Mouse (Mus musculus): ENCODE data around the gene Copg1. TPM values are rescaled to one million over a fixed set of nuclear protein-coding genes. Genes with fewer than 3 reads are reported as not detected.
A peak's percentile ranks its signal among the peaks of the same experiment; 100 is the strongest.

Copg1 gene
- polyA plus RNA-seq, 1 experiment: 73.3 TPM

GRCm38 (mm10) chr6:87876068-87876643, 11.5 kb upstream of the Copg1 start:
- H3K27ac ChIP-seq (ENCODE audit: insufficient read depth, low read length): peak overlapping the region; percentile 31; the same call in 1 of the 2 replicates
- no peaks in the 10 kb centered on the region for H3K27me3 ChIP-seq (ENCODE audit: control insufficient read depth, insufficient read depth, low read length, poor library complexity, severe bottlenecking)
- peak overlapping the region; percentile 52 for H3K4me3 ChIP-seq (ENCODE audit: low read depth, low read length)
- TF ChIP-seq EP300 (IDR thresholded peaks at IDR 0.05; ENCODE audit: insufficient read depth, low read depth, low read length) (peak; percentile 48; the same call in 1 of the 2 replicates), CTCF (IDR thresholded peaks at IDR 0.05; ENCODE audit: low read depth, low read length) (no peak)
- H3K36me3 ChIP-seq (ENCODE audit: control insufficient read depth, insufficient read depth, low read length, poor library complexity, severe bottlenecking): no peaks in the 10 kb centered on the region
- no peak overlapping the region for H3K9ac ChIP-seq (ENCODE audit: low read depth, poor library complexity, severe bottlenecking)
- H3K9me3 ChIP-seq (replicated peaks; ENCODE audit: control insufficient read depth, insufficient read depth, low read length, poor library complexity, severe bottlenecking): no peaks in the 10 kb centered on the region
- H3K4me1 ChIP-seq (ENCODE audit: control insufficient read depth, insufficient read depth, low read length): no peaks in the 10 kb centered on the region

GRCm38 (mm10) chr6:87879010-87879409, 8.6 kb upstream of the Copg1 start:
- Histone ChIP-seq H3K27ac (ENCODE audit: insufficient read depth, low read length) (no peak overlapping the region), H3K27me3 (ENCODE audit: control insufficient read depth, insufficient read depth, low read length, poor library complexity, severe bottlenecking) (no peaks in the 10 kb centered on the region), H3K9me3 (replicated peaks; ENCODE audit: control insufficient read depth, insufficient read depth, low read length, poor library complexity, severe bottlenecking) (no peaks in the 10 kb centered on the region), H3K9ac (ENCODE audit: low read depth, poor library complexity, severe bottlenecking) (no peak overlapping the region), H3K36me3 (ENCODE audit: control insufficient read depth, insufficient read depth, low read length, poor library complexity, severe bottlenecking) (no peaks in the 10 kb centered on the region), H3K4me1 (ENCODE audit: control insufficient read depth, insufficient read depth, low read length) (no peaks in the 10 kb centered on the region), H3K4me3 (ENCODE audit: low read depth, low read length) (no peak overlapping the region)
- TF ChIP-seq EP300 (IDR thresholded peaks at IDR 0.05; ENCODE audit: insufficient read depth, low read depth, low read length) (no peak), CTCF (IDR thresholded peaks at IDR 0.05; ENCODE audit: low read depth, low read length) (no peak), POLR2A (IDR thresholded peaks at IDR 0.05; ENCODE audit: insufficient read depth, low read length) (no peak)

GRCm38 (mm10) chr6:87879628-87880027, 8.0 kb upstream of the Copg1 start:
- H3K27ac ChIP-seq (ENCODE audit: insufficient read depth, low read length): no peak overlapping the region
- TF ChIP-seq POLR2A (IDR thresholded peaks at IDR 0.05; ENCODE audit: insufficient read depth, low read length) (no peak), CTCF (IDR thresholded peaks at IDR 0.05; ENCODE audit: low read depth, low read length) (no peak), EP300 (IDR thresholded peaks at IDR 0.05; ENCODE audit: insufficient read depth, low read depth, low read length) (no peak)

GRCm38 (mm10) chr6:87882221-87882620, 5.4 kb upstream of the Copg1 start:
- Histone ChIP-seq H3K4me1 (ENCODE audit: control insufficient read depth, insufficient read depth, low read length) (no peaks in the 10 kb centered on the region), H3K9me3 (replicated peaks; ENCODE audit: control insufficient read depth, insufficient read depth, low read length, poor library complexity, severe bottlenecking) (no peaks in the 10 kb centered on the region), H3K27me3 (ENCODE audit: control insufficient read depth, insufficient read depth, low read length, poor library complexity, severe bottlenecking) (no peaks in the 10 kb centered on the region), H3K27ac (ENCODE audit: insufficient read depth, low read length) (no peak overlapping the region), H3K4me3 (ENCODE audit: low read depth, low read length) (no peak overlapping the region), H3K9ac (ENCODE audit: low read depth, poor library complexity, severe bottlenecking) (no peak overlapping the region), H3K36me3 (ENCODE audit: control insufficient read depth, insufficient read depth, low read length, poor library complexity, severe bottlenecking) (no peaks in the 10 kb centered on the region)
- TF ChIP-seq EP300 (IDR thresholded peaks at IDR 0.05; ENCODE audit: insufficient read depth, low read depth, low read length) (no peak), POLR2A (IDR thresholded peaks at IDR 0.05; ENCODE audit: insufficient read depth, low read length) (no peak)

More at GRCm38 (mm10) chr6:87879628-87880027, 8.0 kb upstream of the Copg1 start:
- no peaks in the 10 kb centered on the region for H3K36me3 ChIP-seq (ENCODE audit: control insufficient read depth, insufficient read depth, low read length, poor library complexity, severe bottlenecking)
- H3K9me3 ChIP-seq (replicated peaks; ENCODE audit: control insufficient read depth, insufficient read depth, low read length, poor library complexity, severe bottlenecking): no peaks in the 10 kb centered on the region
- H3K4me1 ChIP-seq (ENCODE audit: control insufficient read depth, insufficient read depth, low read length): no peaks in the 10 kb centered on the region
- no peaks in the 10 kb centered on the region for H3K27me3 ChIP-seq (ENCODE audit: control insufficient read depth, insufficient read depth, low read length, poor library complexity, severe bottlenecking)
- H3K4me3 ChIP-seq (ENCODE audit: low read depth, low read length): no peak overlapping the region
- H3K9ac ChIP-seq (ENCODE audit: low read depth, poor library complexity, severe bottlenecking): no peak overlapping the region

GRCm38 (mm10) chr6:87882816-87883215, 4.8 kb upstream of the Copg1 start:
- no peaks in the 10 kb centered on the region for H3K36me3 ChIP-seq (ENCODE audit: control insufficient read depth, insufficient read depth, low read length, poor library complexity, severe bottlenecking)
- TF ChIP-seq CTCF (IDR thresholded peaks at IDR 0.05; ENCODE audit: low read depth, low read length): no peak
- TF ChIP-seq EP300 (IDR thresholded peaks at IDR 0.05; ENCODE audit: insufficient read depth, low read depth, low read length): no peak
- TF ChIP-seq POLR2A (IDR thresholded peaks at IDR 0.05; ENCODE audit: insufficient read depth, low read length): no peak

GRCm38 (mm10) chr6:87886721-87887120, 893 bp upstream of the Copg1 start:
- TF ChIP-seq POLR2A (IDR thresholded peaks at IDR 0.05; ENCODE audit: insufficient read depth, low read length) (no peak), CTCF (IDR thresholded peaks at IDR 0.05; ENCODE audit: low read depth, low read length) (no peak), EP300 (IDR thresholded peaks at IDR 0.05; ENCODE audit: insufficient read depth, low read depth, low read length) (no peak)
- Histone ChIP-seq H3K36me3 (ENCODE audit: control insufficient read depth, insufficient read depth, low read length, poor library complexity, severe bottlenecking) (peaks cover 4% of the 10 kb centered on the region; the same call in 1 of the 2 replicates), H3K9me3 (replicated peaks; ENCODE audit: control insufficient read depth, insufficient read depth, low read length, poor library complexity, severe bottlenecking) (no peaks in the 10 kb centered on the region), H3K27ac (ENCODE audit: insufficient read depth, low read length) (no peak overlapping the region), H3K27me3 (ENCODE audit: control insufficient read depth, insufficient read depth, low read length, poor library complexity, severe bottlenecking) (no peaks in the 10 kb centered on the region), H3K4me1 (ENCODE audit: control insufficient read depth, insufficient read depth, low read length) (no peaks in the 10 kb centered on the region), H3K9ac (ENCODE audit: low read depth, poor library complexity, severe bottlenecking) (no peak overlapping the region), H3K4me3 (ENCODE audit: low read depth, low read length) (no peak overlapping the region)

More at GRCm38 (mm10) chr6:87882816-87883215, 4.8 kb upstream of the Copg1 start:
- no peak overlapping the region for H3K27ac ChIP-seq (ENCODE audit: insufficient read depth, low read length)
- H3K9me3 ChIP-seq (replicated peaks; ENCODE audit: control insufficient read depth, insufficient read depth, low read length, poor library complexity, severe bottlenecking): no peaks in the 10 kb centered on the region
- no peak overlapping the region for H3K4me3 ChIP-seq (ENCODE audit: low read depth, low read length)
- no peaks in the 10 kb centered on the region for H3K27me3 ChIP-seq (ENCODE audit: control insufficient read depth, insufficient read depth, low read length, poor library complexity, severe bottlenecking)
- H3K4me1 ChIP-seq (ENCODE audit: control insufficient read depth, insufficient read depth, low read length): no peaks in the 10 kb centered on the region
- no peak overlapping the region for H3K9ac ChIP-seq (ENCODE audit: low read depth, poor library complexity, severe bottlenecking)

Measured in ES-Bruce4 (cell line).